Mouse (Mus musculus) cortical plate, adult 2 months (tissue): ENCODE results near the gene Socs4.

Experiments used
- CTCF ChIP-seq: fragments of 200-500 bp; IDR thresholded peaks from 2 replicates; pipeline ENCODE4 v1.5.1; 2011; ENCODE audit warnings: mild to moderate bottlenecking, control low read depth, low read length; ENCODE audit not compliant: insufficient read depth; ENCODE audit errors: extremely low read depth
- POLR2A ChIP-seq: fragments of 200-500 bp; IDR thresholded peaks from 2 replicates; pipeline ENCODE4 v1.6.1; 2011; ENCODE audit warnings: mild to moderate bottlenecking, low read length, control low read depth; ENCODE audit not compliant: insufficient read depth; ENCODE audit errors: extremely low read depth

DNA sequence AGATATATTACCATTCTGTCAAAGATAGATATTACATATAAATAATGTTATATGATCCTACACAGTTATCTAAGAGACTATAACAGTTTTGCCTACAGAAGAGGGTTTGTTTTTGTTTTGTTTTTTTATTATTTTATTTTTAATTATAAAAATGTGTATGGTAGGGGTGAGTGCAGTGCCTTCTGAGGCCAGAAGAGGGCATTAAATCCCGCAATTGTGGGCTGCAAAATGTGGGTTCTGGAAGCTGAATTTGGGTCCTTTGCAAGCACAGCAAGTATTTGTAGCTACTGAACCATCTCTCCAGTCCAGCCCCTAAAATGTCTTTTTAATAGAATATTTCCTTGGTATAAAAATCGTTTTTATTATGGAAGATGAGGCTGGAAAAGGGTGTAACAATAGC is 2.3 kb downstream of the Socs4 start:
- no peak for TF ChIP-seq CTCF
- TF ChIP-seq POLR2A, result no peak
